Mouse (Mus musculus): ENCODE measurements around the gene Nop2. TPM values are rescaled to one million over a fixed set of nuclear protein-coding genes. Genes with fewer than 3 reads are reported as not detected.

The Nop2 gene
- polyA plus RNA-seq, 1 experiment from 2014 or later = 48.1 TPM

DNA sequence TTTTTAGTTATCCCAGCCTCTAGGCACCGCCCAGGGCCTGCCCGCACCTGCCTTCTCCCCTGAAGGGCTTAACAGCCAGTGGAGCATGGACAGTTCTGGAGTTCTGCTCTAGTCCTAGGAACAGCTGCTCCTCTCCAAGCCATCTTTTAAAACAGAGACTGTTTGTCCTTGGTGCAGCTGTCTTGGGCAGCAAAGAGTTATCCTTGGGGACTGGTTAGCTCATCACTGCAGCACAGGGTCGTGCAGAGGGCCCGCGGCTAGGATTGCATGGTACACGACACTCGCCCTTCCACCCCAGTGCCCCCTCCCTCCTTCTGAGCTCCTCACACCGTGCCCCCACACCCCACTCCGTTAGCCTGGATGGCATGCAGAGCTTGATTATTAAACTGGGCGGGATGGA lies 15.6 kb downstream of the Nop2 start:
- Histone ChIP-seq H3K4me1 (peaks cover 46% of the 10 kb centered on the region), H3K36me3 (peaks cover 25% of the 10 kb centered on the region), H3K9ac (peak overlapping the region; percentile 55; the same call in 1 of the 2 replicates), H3K4me3 (0 out of 2 replicates have a peak overlapping the region, but pooled peaks have one; percentile 7), H3K27ac (peak overlapping the region; percentile 48), H3K4me2 (replicated peaks) (peak overlapping the region; percentile 72), H3K27me3 (no peaks in the 10 kb centered on the region), H3K9me3 (replicated peaks) (no peaks in the 10 kb centered on the region)
- WGBS = 52% methylated on average over 10 of the region's 10 CpGs
- no peak for ATAC-seq (ENCODE audit: low FRiP score)

DNA sequence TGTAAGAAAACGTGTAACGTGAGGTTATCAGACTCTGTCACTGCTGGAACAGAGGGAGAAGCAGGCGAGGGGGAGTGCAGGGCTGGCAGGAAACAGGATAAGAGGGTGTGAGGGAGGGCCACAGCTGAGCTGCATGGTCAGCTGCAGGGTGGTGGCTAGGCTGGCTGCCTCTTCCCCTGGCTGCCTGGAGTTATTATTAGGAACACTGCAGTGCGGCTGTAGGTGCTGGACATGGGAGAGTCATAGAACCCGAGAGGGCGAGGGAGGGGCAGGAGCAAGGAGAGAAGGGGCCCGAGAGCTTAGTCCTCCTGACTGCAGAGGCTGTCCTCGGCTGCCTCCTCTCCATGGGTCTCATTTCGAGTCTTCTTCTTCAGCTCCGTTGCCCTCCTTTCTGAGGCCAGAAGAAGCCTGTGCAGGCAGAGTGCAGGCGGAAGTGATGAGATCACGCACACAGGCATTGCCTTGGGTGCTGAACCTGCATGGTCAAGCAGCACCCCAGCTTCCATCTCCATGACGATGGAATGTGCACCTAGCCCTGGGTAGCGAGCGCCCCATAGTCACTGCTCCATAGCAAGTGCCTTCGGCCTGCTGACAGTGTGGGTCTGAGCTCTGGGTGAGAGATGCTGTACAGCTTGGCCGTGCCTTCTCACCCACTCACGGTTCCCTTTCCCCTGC lies 16.7 kb downstream of the Nop2 start:
- H3K9ac ChIP-seq = peak overlapping the region; percentile 47; the same call in 1 of the 2 replicates
- H3K9me3 ChIP-seq (replicated peaks) = no peaks in the 10 kb centered on the region
- no peak for ATAC-seq (ENCODE audit: low FRiP score)
- peak overlapping the region; percentile 72 for H3K4me2 ChIP-seq (replicated peaks)
- peaks cover 34% of the 10 kb centered on the region for H3K36me3 ChIP-seq
- H3K27ac ChIP-seq = peak overlapping the region; percentile 30; the same call in 1 of the 2 replicates
- 0 out of 2 replicates have a peak overlapping the region, but pooled peaks have one; percentile 0 for H3K4me3 ChIP-seq
- H3K27me3 ChIP-seq = no peaks in the 10 kb centered on the region
- WGBS = 69% methylated on average over 18 of the region's 18 CpGs
- H3K4me1 ChIP-seq = peaks cover 46% of the 10 kb centered on the region

DNA sequence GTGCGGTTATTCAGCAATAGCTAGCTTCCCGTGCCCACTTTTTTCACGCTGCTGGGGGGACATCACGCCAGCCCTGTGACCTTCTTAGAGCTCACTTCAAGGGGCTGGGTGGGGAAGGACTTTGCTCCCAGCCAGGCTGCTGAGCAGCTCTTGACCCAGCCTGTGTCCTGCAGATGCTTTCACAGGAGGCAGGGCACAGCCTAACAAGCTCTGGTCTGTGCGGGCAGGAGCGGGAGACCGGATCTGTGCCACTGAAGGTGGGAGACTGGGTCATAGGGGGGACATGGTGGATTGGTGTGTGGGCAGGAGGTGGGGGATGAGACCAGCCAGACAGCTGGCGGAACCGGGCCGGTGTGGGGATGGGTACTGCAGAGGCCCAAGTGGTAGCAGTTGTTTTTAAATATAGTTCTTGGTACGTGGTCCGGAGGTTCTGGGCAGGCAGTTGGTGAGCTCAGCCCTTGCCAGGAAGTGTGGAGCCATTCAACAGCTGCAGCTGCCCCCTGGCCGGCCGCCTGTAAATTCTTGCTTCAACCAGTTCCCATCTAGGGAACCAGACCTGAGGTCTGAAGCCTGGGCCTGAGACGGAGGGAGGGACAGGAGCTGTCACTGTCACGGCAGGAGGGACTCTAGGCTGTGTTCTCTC lies 17.3 kb downstream of the Nop2 start:
- Histone ChIP-seq H3K4me2 (replicated peaks) (peak overlapping the region; percentile 72; the same call in 1 of the 2 replicates), H3K9ac (peak overlapping the region; percentile 47; the same call in 1 of the 2 replicates), H3K4me1 (peaks cover 46% of the 10 kb centered on the region), H3K27me3 (no peaks in the 10 kb centered on the region), H3K36me3 (peaks cover 34% of the 10 kb centered on the region), H3K4me3 (no peak overlapping the region), H3K9me3 (replicated peaks) (no peaks in the 10 kb centered on the region), H3K27ac (peak overlapping the region; percentile 12; the same call in 1 of the 2 replicates)
- WGBS = 85% methylated on average over 16 of the region's 16 CpGs
- no peak for ATAC-seq (ENCODE audit: low FRiP score)

DNA sequence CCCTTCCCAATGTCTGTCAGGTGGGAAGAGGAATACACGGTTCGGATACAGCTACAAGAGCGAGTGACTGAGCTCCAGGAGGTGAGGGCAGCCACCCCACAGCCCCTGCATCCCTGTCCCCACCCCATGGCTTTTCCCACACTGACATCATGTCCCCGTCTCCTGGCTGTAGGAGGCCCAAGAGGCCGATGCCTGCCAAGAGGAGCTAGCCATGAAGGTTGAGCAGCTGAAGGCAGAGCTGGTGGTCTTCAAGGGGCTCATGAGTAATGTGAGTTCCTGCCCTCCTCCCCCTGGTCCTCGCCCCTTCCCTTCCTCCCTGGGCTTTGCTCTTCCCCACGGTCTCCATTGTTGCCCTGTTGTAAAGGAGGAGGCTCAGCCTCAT lies 17.9 kb downstream of the Nop2 start:
- ATAC-seq (ENCODE audit: low FRiP score) = no peak
- WGBS = 65% methylated on average over 7 of the region's 7 CpGs
- Histone ChIP-seq H3K4me1 (peaks cover 43% of the 10 kb centered on the region), H3K27me3 (no peaks in the 10 kb centered on the region), H3K36me3 (peaks cover 32% of the 10 kb centered on the region), H3K4me3 (no peak overlapping the region), H3K4me2 (replicated peaks) (no peak overlapping the region), H3K27ac (no peak overlapping the region), H3K9me3 (replicated peaks) (no peaks in the 10 kb centered on the region), H3K9ac (peak overlapping the region; percentile 39; the same call in 1 of the 2 replicates)

DNA sequence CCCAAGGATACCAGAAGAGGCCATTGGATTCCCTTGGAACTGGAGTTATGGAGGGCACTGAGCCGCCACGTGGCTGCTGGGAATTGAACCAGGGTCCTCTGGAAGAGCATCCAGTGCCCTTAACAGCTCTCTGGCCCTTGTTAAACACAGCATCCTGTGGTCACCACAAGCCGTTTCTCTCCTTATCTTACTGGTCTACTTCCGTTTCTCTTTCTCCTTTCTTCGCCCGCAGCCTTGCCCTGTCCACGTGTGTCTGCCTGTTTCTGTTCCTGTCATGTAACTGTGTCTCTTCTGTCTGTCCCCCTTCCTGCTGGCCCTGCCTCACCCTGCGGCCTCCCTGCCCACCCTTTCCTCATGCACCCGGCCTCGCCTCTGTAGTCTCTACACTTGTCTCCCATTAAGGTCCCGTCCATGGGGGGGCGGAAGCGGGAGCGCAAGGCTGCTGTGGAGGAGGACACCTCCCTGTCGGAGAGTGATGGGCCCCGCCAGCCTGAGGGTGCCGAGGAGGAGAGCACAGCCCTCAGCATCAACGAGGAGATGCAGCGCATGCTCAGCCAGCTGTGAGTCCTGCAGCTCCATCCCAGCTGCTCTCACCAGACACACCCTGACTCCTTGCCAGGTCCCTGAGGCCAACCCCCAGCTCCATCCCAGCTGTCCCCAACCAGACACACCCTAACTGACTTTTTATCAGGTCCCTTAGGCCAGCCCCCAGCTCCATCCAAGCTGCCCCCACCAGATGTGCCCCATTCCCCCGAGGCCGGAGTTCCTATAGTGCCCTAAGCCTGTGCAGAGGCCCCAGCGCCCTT lies 20.7 kb downstream of the Nop2 start:
- H3K27ac ChIP-seq = no peak overlapping the region
- no peaks in the 10 kb centered on the region for H3K9me3 ChIP-seq (replicated peaks)
- no peak overlapping the region for H3K4me2 ChIP-seq (replicated peaks)
- no peak for ATAC-seq (ENCODE audit: low FRiP score)
- WGBS = 86% methylated on average over 22 of the region's 22 CpGs
- H3K27me3 ChIP-seq = no peaks in the 10 kb centered on the region
- H3K36me3 ChIP-seq = peaks cover 35% of the 10 kb centered on the region
- H3K4me1 ChIP-seq = peaks cover 33% of the 10 kb centered on the region
- no peak overlapping the region for H3K9ac ChIP-seq
- no peak overlapping the region for H3K4me3 ChIP-seq

DNA sequence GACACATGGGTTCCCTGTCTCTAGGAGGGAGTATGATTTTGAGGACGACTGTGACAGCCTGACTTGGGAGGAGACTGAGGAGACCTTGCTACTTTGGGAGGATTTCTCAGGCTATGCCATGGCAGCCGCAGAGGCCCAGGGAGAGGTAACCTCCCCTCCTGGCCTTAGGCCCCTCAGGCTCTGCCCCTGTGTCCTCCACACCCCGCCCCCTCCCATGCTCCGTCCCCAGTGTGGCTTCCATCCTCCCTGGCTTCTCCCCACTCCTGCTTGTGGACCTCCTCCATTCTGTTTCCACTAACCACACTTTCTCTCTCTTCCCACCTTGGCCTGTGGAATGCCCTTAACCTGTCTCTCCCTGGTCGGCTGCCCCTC lies 21.3 kb downstream of the Nop2 start:
- no peaks in the 10 kb centered on the region for H3K9me3 ChIP-seq (replicated peaks)
- no peaks in the 10 kb centered on the region for H3K27me3 ChIP-seq
- H3K9ac ChIP-seq = no peak overlapping the region
- no peak for ATAC-seq (ENCODE audit: low FRiP score)
- H3K27ac ChIP-seq = 0 out of 2 replicates have a peak overlapping the region, but pooled peaks have one; percentile 18
- WGBS = 84% methylated on average over 5 of the region's 5 CpGs
- H3K4me3 ChIP-seq = no peak overlapping the region
- peaks cover 35% of the 10 kb centered on the region for H3K36me3 ChIP-seq
- no peak overlapping the region for H3K4me2 ChIP-seq (replicated peaks)
- H3K4me1 ChIP-seq = peaks cover 31% of the 10 kb centered on the region

DNA sequence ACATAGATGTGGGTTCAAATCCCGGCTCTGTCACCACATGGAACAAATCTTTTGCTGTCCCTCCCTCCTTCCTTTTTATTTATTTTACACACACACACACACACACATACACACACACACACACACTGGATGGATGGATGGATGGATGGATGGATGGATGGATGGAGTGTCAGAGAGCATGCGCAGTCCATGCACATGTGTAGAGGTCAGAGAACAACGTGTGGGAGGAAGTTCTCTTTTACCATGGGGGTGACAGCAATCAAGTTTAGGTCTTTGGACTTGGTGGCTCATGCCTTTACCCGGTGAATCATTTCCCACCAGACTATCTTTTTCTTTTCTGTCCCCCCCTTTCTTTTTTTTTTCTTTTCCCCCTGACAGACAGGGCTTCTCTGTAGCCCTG lies 22.0 kb downstream of the Nop2 start:
- no peak overlapping the region for H3K4me3 ChIP-seq
- WGBS = 89% methylated on average over 4 of the region's 4 CpGs
- no peaks in the 10 kb centered on the region for H3K27me3 ChIP-seq
- no peaks in the 10 kb centered on the region for H3K9me3 ChIP-seq (replicated peaks)
- no peak for ATAC-seq (ENCODE audit: low FRiP score)
- H3K4me2 ChIP-seq (replicated peaks) = no peak overlapping the region
- H3K36me3 ChIP-seq = peaks cover 38% of the 10 kb centered on the region
- no peak overlapping the region for H3K27ac ChIP-seq
- peaks cover 24% of the 10 kb centered on the region for H3K4me1 ChIP-seq
- no peak overlapping the region for H3K9ac ChIP-seq

DNA sequence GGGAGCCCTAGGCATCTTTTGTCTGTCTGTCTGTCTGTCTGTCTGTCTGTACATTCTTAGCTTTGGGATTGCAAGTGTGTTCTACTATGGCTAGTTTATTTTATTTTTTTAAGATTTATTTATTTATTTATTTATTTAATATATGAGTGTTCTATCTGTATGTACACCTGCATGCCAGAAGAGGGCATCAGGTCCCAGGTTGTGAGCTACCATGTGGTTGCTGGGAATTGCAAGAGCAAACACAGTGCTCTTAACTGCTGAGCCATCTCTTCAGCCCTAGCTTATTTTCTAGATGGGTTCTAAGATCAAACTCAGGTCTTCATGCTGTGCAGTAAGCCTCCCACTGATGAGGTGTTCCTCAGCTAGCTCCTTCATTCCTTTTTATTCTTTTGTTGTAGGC lies 22.8 kb downstream of the Nop2 start:
- Histone ChIP-seq H3K9me3 (replicated peaks) (no peaks in the 10 kb centered on the region), H3K4me2 (replicated peaks) (no peak overlapping the region), H3K27ac (no peak overlapping the region), H3K4me3 (no peak overlapping the region), H3K27me3 (no peaks in the 10 kb centered on the region), H3K36me3 (peaks cover 47% of the 10 kb centered on the region), H3K4me1 (peaks cover 17% of the 10 kb centered on the region), H3K9ac (no peak overlapping the region)
- no peak for ATAC-seq (ENCODE audit: low FRiP score)

DNA sequence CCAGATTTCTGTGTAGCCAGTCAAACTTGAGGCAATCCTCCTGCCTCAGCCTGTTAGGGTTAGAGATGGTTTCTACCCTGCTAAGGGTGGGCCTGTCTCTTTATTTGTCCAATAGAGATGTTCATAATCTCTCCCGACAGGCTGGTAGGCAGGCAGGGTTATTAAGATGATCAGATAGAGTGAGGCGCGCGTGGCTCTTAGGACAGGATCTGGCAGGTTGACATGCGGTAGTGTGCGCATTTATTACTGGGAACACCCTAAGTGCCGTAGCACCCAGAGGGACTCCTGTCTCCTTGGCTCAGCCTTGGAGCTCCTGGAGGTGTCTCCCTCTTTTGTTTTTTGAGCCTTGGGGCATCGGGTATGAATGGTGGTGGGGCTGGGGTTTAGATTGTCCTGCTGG lies 23.6 kb downstream of the Nop2 start:
- Histone ChIP-seq H3K36me3 (peaks cover 54% of the 10 kb centered on the region), H3K9ac (no peak overlapping the region), H3K4me1 (peaks cover 16% of the 10 kb centered on the region), H3K27ac (no peak overlapping the region), H3K4me3 (no peak overlapping the region), H3K4me2 (replicated peaks) (no peak overlapping the region), H3K27me3 (no peaks in the 10 kb centered on the region), H3K9me3 (replicated peaks) (no peaks in the 10 kb centered on the region)
- 88% methylated on average over 8 of the region's 8 CpGs for WGBS
- no peak for ATAC-seq (ENCODE audit: low FRiP score)

DNA sequence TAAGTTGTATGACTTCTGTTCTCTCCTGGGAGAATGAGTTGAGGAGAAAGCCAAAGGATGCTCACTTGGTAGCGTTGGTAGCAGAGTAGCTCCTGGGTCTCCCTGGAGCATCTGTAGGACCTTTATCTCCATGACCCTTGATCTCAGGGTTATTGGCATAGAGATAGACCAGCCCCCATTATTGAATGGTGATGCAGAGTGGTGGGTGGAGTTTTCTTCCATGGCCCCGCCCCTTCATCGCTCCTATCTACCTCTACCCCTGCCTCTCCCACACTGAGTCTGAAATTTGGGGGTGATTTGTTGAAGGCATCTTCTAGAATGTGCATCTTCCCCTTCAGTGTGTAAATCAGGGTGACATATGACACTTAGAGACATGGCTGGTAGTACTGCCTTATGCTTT lies 24.8 kb downstream of the Nop2 start:
- peaks cover 59% of the 10 kb centered on the region for H3K36me3 ChIP-seq
- H3K27ac ChIP-seq = peak overlapping the region; percentile 71; the same call in 1 of the 2 replicates
- H3K4me2 ChIP-seq (replicated peaks) = no peak overlapping the region
- H3K4me1 ChIP-seq = peaks cover 25% of the 10 kb centered on the region
- ATAC-seq (ENCODE audit: low FRiP score) = no peak
- H3K9ac ChIP-seq = no peak overlapping the region
- no peaks in the 10 kb centered on the region for H3K27me3 ChIP-seq
- H3K4me3 ChIP-seq = no peak overlapping the region
- 76% methylated on average over 3 of the region's 3 CpGs for WGBS
- H3K9me3 ChIP-seq (replicated peaks) = no peaks in the 10 kb centered on the region

DNA sequence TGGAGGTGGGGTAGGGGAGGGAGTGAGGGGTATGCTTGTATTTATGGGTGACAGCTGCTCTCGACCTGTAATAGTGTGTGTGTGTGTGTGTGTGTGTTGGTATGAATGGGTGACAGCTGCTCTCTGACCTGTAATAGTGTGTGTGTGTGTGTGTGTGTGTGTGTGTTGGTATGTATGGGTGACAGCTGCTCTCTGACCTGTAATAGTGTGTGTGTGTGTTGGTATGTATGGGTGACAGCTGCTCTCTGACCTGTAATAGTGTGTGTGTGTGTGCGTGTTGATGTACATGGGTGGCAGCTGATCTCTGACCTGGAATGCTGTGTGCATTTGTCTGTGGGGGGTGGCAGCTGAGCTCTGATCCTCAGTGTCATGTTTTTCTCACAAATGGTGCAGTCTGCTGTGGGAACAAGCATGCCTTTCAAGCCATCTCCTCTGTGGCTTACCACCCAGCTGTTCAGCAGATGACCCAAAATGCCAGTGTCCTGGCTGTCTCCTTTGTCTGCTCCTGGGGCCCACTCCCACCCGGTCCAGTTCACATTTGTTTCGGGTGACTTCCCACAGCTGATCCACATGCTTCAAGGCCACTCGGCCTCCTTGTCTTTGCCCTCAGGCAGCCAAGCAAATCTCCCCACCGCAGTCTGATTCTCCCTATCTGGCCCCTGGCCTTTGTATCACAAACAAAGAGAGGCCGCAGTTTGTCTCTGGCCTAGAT lies 25.4 kb downstream of the Nop2 start:
- WGBS = 17% methylated on average over 7 of the region's 7 CpGs
- peaks cover 26% of the 10 kb centered on the region for H3K4me1 ChIP-seq
- peak; percentile 34 for ATAC-seq (ENCODE audit: low FRiP score)
- no peak overlapping the region for H3K4me3 ChIP-seq
- peak overlapping the region; percentile 71 for H3K27ac ChIP-seq
- peaks cover 57% of the 10 kb centered on the region for H3K36me3 ChIP-seq
- H3K9ac ChIP-seq = no peak overlapping the region
- H3K9me3 ChIP-seq (replicated peaks) = no peaks in the 10 kb centered on the region
- no peak overlapping the region for H3K4me2 ChIP-seq (replicated peaks)
- H3K27me3 ChIP-seq = no peaks in the 10 kb centered on the region
